Mouse (Mus musculus): ENCODE results near the gene Ccl12. TPM values are rescaled to one million over a fixed set of nuclear protein-coding genes. Genes with fewer than 3 reads are reported as not detected.

The Ccl12 gene
- polyA plus RNA-seq, 1 experiment from 2014 or later: 1.7 TPM

Other genes with a start within 250 kb of the Ccl12 start
- 0.10 and 0.14 TPM in 2 replicates for gene 5530401A14Rik, start 241.2 kb upstream of the Ccl12 start, polyA plus RNA-seq (2016; fragmentation: Nextera tagmentation; extraction: Ambion mirVana)
- 3.2 and 3.3 TPM in 2 replicates for gene Asic2, start 133.4 kb upstream of the Ccl12 start, polyA plus RNA-seq (2016; fragmentation: Nextera tagmentation; extraction: Ambion mirVana)
- 0.49 and 0.59 TPM in 2 replicates for gene Ccl2, start 66.3 kb upstream of the Ccl12 start, polyA plus RNA-seq (2016; fragmentation: Nextera tagmentation; extraction: Ambion mirVana)
- gene Gm17268, start 63.3 kb upstream of the Ccl12 start, polyA plus RNA-seq (2016; fragmentation: Nextera tagmentation; extraction: Ambion mirVana): not detected in 2 replicates
- 0.24 and 0.44 TPM in 2 replicates for gene Ccl7, start 56.1 kb upstream of the Ccl12 start, polyA plus RNA-seq (2016; fragmentation: Nextera tagmentation; extraction: Ambion mirVana)
- not detected in 2 replicates for gene Ccl11, start 44.0 kb upstream of the Ccl12 start, polyA plus RNA-seq (2016; fragmentation: Nextera tagmentation; extraction: Ambion mirVana)
- gene Ccl8, start 13.3 kb downstream of the Ccl12 start, polyA plus RNA-seq (2016; fragmentation: Nextera tagmentation; extraction: Ambion mirVana): not detected in 2 replicates
- not detected in 2 replicates for gene Ccl1, start 203.8 kb downstream of the Ccl12 start, polyA plus RNA-seq (2016; fragmentation: Nextera tagmentation; extraction: Ambion mirVana)